Mouse (Mus musculus): Measurements from ENCODE around the gene Tk2.

DNA sequence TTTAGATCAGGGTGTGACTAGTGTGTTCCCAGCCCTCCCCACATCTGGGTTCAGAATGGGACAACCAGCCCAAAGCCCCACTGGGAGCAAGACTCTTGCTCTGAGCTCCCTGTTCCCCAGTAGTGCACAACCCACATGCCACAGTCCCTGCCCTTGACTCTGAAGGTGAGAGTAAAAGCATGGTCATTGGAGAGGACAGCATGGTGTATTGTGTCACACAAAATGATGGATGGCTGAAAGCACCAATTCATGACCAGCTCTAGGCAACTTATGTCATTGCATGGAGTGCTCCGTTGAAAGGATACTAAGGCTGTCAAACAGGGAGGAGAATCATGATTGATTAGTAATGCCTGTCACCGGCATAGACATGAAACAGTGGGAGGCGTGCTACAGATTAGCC lies 43.1 kb downstream of the Tk2 start:
- TF ChIP-seq POLR2A (IDR thresholded peaks at IDR 0.05; ENCODE audit: insufficient read depth, low read length): no peak
- TF ChIP-seq CTCF (IDR thresholded peaks at IDR 0.05; ENCODE audit: low read depth, low read length): no peak

Data from ES-Bruce4 (cell line).